Mouse (Mus musculus): ENCODE data around the gene Hs3st6.
"Not testable (repeated sequence)": the region's sequence is repeated elsewhere in the genome, so short reads cannot be mapped to it uniquely, and the experiment has no call there.

Gene Hs3st6

GRCm38 (mm10) chr17:24752415-24753394 lies at the start of gene Hs3st6:
Hs3st6 (plus strand) TSS chr17:24752988.
- DNase-seq (ENCODE audit: low spot score): no peak

DNA sequence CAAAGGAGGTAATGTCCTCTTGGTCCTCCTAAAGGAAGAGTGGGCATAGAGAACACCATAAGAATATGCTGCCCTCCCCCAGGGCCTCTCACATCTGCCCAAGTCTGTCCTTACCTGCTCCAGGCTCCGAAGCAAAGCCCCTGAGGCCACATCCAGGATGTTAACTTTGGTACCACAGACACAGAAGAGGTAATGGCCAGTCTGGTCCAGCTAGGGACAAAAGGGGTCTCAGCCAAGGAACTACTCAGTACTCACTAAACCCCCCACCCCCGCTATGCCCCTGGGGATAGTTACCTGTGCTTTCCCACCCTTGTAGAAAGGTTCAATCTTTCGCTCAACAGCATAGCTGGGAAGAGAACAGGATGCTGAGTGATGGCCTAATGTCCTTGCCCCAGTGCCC lies 47.0 kb upstream of the Hs3st6 start:
- peak; percentile 43 for DNase-seq (ENCODE audit: low spot score)

GRCm38 (mm10) chr17:24706982-24707800 lies 45.6 kb upstream of the Hs3st6 start, which contains the start of gene Tbl3:
Tbl3 (minus strand) TSS chr17:24707660.
- DNase-seq (ENCODE audit: low spot score): peak; percentile 97

- DNase-seq (ENCODE audit: low spot score): peak; percentile 54
These were observed 44.9 kb upstream of the Hs3st6 start for GRCm38 (mm10) chr17:24707801-24708425.

GRCm38 (mm10) chr17:24708646-24709045 lies 44.1 kb upstream of the Hs3st6 start:
- no peak for DNase-seq (ENCODE audit: low spot score)

DNA sequence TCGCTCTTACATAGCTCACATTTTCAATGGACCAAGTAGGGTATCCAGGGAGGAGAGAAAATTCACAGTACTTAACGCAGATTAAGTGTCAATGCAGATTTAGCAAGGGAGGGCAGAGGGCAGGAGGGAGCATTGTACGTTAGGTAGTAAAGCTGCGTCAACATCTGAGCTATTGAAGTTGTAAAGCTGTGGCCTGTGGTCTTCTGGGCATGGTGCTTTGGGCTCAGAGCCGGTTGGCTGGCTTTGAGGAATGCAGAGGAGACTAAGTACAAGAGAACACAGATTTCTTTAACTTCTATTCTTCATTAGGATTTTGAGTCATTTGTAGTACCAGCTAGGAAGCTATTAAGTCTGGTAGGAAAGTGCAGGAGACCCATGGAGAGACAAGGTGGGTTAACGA lies 37.2 kb upstream of the Hs3st6 start:
- DNase-seq (ENCODE audit: low spot score): no peak

DNA sequence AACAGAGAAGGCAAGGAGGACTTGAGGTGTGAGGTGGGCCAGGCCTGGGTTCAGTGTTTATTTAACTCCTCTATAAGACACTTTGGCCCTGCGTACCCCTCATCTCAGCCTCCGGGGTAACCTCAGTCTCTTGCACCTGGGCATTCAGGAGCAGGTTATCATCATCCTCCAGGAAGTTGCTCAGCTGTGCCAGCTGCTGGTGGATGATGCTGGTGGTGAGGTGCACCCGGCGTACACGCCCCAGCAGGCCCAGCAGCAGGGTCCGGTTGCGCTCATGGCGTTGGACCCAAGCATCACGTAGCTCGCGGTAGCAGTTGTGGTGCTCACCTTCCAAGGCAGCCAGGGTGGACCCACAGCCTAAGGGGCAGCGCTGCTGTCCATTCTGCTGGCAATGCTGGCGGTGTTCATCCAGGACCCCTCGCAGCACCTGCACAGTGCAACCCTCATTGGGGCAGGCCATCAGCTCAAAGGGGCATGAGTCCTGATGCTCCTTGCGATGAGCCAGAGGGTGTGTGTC lies 36.6 kb upstream of the Hs3st6 start:
- DNase-seq (ENCODE audit: low spot score): peak; percentile 38

DNA sequence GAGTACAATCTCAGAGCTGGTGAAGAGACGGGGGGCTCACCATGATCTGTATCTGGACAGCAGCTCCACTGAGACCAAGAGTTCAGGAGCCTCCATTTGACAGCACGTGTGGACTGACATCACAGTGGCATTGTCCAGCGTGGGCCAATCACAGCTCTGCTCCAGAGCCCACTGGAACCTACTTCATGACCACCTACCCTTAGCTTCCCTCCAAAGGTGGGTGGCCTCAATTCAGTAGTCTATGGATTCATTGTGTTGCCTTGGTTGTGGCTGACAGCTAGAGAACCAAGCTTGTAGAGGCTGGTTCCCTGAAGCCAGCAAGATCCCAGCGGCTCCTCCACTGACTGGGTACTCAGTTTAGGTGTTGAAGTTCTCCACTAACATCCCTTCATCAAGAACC lies 34.8 kb upstream of the Hs3st6 start, which contains the start of the genes Rnf151 and Rps2:
Gene Rnf151 (minus strand): TSS at position 121 of the 400 bp plus-strand sequence.
Gene Rps2 (plus strand): TSS at position 174 of the 400 bp plus-strand sequence.
- peak; percentile 40 for DNase-seq (ENCODE audit: low spot score)

DNA sequence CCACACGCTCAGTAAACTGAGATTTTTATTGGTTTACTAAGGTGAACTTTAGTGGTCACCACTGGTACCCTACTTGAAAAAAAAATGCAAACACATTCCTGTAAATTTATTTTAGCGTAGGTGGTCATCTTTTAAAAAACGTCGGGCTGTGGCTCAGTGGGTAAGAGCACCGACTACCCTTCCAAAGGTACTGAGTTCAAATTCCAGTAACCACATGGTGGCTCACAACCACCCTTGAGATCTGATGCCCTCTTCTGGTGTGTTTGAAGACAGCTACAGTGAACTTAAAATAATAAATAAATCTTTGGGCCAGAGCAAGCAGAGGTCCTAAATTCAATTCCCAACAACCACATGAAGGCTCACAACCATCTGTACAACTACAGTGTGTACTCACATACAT lies 33.9 kb upstream of the Hs3st6 start:
- not testable (repeated sequence) for DNase-seq (ENCODE audit: low spot score)

DNA sequence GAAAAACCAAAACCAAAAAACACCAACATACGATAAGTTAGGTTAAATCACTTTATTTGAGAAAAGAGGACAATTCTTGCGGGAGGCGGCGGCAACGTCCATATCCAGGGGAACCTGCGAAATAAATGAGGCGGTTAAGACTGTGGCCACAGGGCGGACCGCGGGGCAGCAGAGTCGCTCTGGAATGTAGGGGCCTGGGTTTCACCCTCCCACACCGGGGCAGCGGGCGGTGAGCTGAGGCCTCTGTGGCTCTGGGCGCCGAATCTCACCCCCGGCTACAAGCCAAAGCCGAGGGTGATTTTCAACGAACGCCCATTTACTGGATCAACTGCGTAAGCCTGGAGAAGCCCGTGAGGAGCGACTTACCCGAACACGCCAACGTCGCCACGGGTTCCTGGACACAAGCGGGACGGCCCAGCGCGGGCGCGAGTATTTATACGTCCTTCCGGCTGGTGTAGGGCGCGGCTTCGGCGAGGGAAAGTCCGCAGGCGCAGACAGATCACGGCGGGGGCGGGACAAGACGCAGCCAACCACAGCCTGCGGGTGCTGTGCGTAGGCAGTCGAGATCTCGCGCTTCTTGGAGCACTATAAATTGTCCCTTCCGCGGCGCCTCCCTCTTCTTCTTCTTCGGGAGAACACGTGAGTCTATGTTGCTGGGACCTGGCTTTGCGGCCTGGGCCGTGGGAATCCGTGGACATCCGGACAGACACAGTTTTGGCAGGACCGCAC lies 33.1 kb upstream of the Hs3st6 start:
- peak; percentile 98 for DNase-seq (ENCODE audit: low spot score)

- peak; percentile 39 for DNase-seq (ENCODE audit: low spot score)
These were observed 32.2 kb upstream of the Hs3st6 start for GRCm38 (mm10) chr17:24720616-24721015.

DNA sequence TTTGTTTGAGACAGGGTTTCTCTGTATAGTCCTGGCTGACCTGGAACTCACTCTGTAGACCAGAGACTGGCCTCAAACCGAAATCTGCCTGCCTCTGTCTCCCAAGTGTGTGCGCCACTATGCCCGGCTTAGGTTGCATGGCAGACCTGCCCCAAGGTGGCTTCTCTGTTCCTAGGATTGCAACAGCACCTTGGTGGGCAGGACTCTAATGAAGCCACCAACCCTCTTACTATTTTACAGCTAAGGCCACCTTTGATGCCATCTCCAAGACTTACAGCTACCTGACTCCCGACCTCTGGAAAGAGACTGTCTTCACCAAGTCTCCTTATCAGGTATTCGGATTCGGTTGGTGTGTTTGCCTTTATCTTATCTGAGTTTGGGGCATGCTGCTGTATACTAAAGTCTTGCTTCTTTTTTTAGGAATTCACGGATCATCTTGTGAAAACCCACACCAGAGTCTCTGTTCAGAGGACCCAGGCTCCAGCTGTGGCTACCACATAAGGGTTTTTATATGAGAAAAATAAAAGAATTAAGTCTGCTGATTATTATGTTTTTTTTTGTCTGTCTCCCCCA lies 31.3 kb upstream of the Hs3st6 start:
- not testable (repeated sequence) for DNase-seq (ENCODE audit: low spot score)

GRCm38 (mm10) chr17:24722220-24722924 lies 30.4 kb upstream of the Hs3st6 start:
- DNase-seq (ENCODE audit: low spot score): peak; percentile 43

DNA sequence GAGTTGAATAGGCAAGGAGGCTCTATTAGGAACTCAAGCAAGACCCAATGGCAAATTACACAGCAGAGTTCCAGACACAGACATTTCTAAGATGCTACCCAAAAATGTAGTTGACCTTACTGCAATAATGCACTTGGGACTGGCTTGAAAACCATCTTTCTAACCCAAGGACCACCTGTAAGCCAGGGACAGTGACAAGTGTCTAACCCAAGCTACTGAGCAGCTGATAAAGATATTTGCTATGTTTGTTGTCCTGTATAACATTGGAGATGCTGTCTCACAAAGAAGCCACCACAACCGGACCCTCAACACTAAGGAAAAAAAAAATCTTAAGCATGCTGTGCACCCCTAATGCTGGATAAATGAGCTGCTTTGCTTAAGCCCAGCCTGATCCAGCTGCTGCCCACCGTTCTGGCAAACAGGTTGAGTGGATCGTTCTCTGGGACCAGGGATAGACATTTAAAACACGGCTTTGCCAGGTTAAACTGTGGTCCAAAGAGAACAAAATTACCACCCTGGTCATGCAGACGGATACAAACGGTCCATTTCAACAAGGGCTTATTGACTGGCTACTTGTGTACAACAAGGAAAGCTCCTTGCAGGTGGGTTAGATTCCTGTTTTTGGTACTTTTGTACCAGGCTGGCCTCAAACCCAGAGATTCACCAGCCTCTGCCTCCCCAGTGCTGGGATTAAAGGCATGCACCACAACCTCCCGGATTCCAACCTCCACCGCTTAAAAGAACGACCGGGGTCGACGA lies 29.5 kb upstream of the Hs3st6 start:
- DNase-seq (ENCODE audit: low spot score): no peak

- DNase-seq (ENCODE audit: low spot score): no peak
These were observed 29.0 kb upstream of the Hs3st6 start for GRCm38 (mm10) chr17:24723881-24724180.

GRCm38 (mm10) chr17:24724184-24724583 lies 28.6 kb upstream of the Hs3st6 start, which contains the start of gene Ndufb10:
Ndufb10 (minus strand) TSS chr17:24724478.
- DNase-seq (ENCODE audit: low spot score): peak; percentile 98

DNA sequence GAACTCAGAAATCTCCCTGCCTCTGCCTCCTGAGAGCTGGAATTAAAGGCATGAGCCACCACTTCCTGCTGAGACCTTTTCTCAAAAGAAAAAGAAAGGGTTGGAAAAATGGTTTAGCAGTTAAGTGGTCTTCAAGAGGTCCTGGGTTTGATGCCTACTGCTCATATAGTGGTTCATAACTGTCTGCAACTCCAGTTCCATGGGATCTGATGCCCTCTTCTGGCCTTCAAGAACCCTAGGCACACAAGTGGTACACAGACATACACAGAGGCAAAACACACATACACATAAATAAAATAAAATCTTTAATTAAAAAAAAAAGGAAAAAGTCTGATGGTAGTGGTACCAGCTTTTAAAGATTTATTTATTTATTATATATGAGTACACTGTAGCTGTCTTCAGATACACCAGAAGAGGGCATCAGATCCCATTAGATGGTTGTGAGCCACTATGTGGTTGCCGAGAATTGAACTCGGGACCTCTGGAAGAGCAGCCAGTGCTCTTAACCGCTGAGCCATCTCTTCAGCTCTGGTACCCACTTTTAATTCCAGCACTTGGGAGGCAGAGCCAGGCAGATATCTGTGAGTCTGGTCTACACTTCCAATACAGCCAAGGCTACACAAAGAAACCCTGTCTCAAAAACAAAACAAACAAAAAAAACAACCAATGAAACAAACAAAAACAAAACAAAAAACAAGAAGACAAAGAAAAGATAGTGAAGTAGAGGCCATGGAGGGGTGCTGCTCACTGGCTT lies 27.0 kb upstream of the Hs3st6 start:
- no peak for DNase-seq (ENCODE audit: low spot score)

GRCm38 (mm10) chr17:24727618-24728017 lies 25.2 kb upstream of the Hs3st6 start, which contains the start of gene Rpl3l:
Rpl3l (plus strand) TSS chr17:24727820.
- DNase-seq (ENCODE audit: low spot score): no peak

GRCm38 (mm10) chr17:24728184-24728583 lies 24.6 kb upstream of the Hs3st6 start:
- DNase-seq (ENCODE audit: low spot score): no peak

Data from testis, postnatal 10 days (tissue).